Mouse (Mus musculus): ENCODE results near the gene Hprt.

Gene Hprt

GRCm38 (mm10) chrX:53041006-53041405, 53.1 kb downstream of the Hprt start:
- no peak for DNase-seq (ENCODE audit: low spot score)

- peak; percentile 14 for DNase-seq (ENCODE audit: low spot score)
Measured at GRCm38 (mm10) chrX:53045187-53045903, 57.4 kb downstream of the Hprt start.

- no peak for DNase-seq (ENCODE audit: low spot score)
Measured at GRCm38 (mm10) chrX:53046033-53046432, 58.1 kb downstream of the Hprt start.

- no peak for DNase-seq (ENCODE audit: low spot score)
Measured at GRCm38 (mm10) chrX:53046911-53047310, 59.0 kb downstream of the Hprt start.

- no peak for DNase-seq (ENCODE audit: low spot score)
Measured at GRCm38 (mm10) chrX:53049196-53049595, 61.3 kb downstream of the Hprt start.

GRCm38 (mm10) chrX:53050353-53050752, 62.4 kb downstream of the Hprt start:
- DNase-seq (ENCODE audit: low spot score): no peak

- DNase-seq (ENCODE audit: low spot score): peak; percentile 77
Measured at GRCm38 (mm10) chrX:53052652-53053500, 64.9 kb downstream of the Hprt start.

GRCm38 (mm10) chrX:53053885-53054284, 65.9 kb downstream of the Hprt start:
- DNase-seq (ENCODE audit: low spot score): peak; percentile 21

GRCm38 (mm10) chrX:53055771-53056170, 67.8 kb downstream of the Hprt start:
- peak; percentile 12 for DNase-seq (ENCODE audit: low spot score)

- DNase-seq (ENCODE audit: low spot score): no peak
Measured at GRCm38 (mm10) chrX:53056627-53057026, 68.7 kb downstream of the Hprt start.

- DNase-seq (ENCODE audit: low spot score): peak; percentile 94
Measured at GRCm38 (mm10) chrX:53057054-53057759, 69.3 kb downstream of the Hprt start.

GRCm38 (mm10) chrX:53057760-53058090, 69.8 kb downstream of the Hprt start:
- no peak for DNase-seq (ENCODE audit: low spot score)

GRCm38 (mm10) chrX:53058459-53059280, 70.7 kb downstream of the Hprt start:
- peak; percentile 44 for DNase-seq (ENCODE audit: low spot score)

GRCm38 (mm10) chrX:53059426-53060007, 71.6 kb downstream of the Hprt start:
- no peak for DNase-seq (ENCODE audit: low spot score)

- DNase-seq (ENCODE audit: low spot score): no peak
Measured at GRCm38 (mm10) chrX:53064406-53064805, 76.5 kb downstream of the Hprt start.

Measured in ovary, postnatal 36 days (tissue).